Mouse (Mus musculus): ENCODE data around the gene Rab9.

- TF ChIP-seq CTCF (IDR thresholded peaks at IDR 0.05; ENCODE audit: insufficient read depth, low read depth, low read length) (no peak), POLR2A (IDR thresholded peaks at IDR 0.05; ENCODE audit: insufficient read depth, low read depth, low read length) (peak; percentile 68)
These were observed at the start of gene Rab9 for GRCm38 (mm10) chrX:166479365-166479983.

Data from olfactory bulb, adult 2 months (tissue).